Mouse (Mus musculus): ENCODE results near the gene Khdc4. TPM values are rescaled to one million over a fixed set of nuclear protein-coding genes. Genes with fewer than 3 reads are reported as not detected.
"Not testable (repeated sequence)": the region's sequence is repeated elsewhere in the genome, so short reads cannot be mapped to it uniquely, and the experiment has no call there.

The Khdc4 gene
- polyA plus RNA-seq, 1 experiment: 82.0 TPM

- no peak for DNase-seq (ENCODE audit: extremely low spot score in 1 of 2, low spot score in 1 of 2)
These were observed 31.0 kb upstream of the Khdc4 start for GRCm38 (mm10) chr3:88654621-88655020.

- no peak for DNase-seq (ENCODE audit: extremely low spot score in 1 of 2, low spot score in 1 of 2)
These were observed 30.0 kb upstream of the Khdc4 start for GRCm38 (mm10) chr3:88655619-88656018.

DNA sequence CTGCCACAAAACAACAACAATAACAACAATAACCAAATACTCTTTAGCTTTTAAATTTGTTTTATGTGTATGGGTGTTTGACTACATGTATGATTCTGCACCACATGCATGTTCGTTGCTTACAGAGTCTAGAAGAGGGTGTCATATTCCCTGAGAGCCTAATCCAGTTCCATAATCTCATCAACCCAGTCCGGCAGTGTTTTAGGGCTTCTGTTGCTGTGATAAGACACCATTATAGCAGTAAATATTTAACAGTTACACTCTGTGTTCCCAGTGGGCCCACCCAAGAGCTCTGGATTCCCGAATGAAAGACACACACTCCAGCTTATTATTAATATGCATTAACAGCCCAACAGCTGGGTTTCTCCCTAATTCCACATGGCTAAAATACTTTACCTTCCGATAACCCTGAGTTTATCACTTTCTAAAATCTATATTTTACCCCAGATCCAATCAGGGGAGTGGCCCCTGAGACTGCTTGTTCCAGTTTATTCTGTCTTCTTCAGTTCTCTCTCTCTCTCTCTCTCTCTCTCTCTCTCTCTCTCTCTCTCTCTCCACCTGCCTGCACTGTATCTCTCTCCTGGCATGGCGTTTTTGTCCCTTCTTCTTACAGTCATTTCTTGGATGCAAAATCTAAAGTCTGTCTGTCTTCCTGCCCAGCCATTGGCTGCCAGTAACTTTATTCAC, 27.0 kb upstream of the Khdc4 start:
- no peak for DNase-seq (ENCODE audit: extremely low spot score in 1 of 2, low spot score in 1 of 2)

DNA sequence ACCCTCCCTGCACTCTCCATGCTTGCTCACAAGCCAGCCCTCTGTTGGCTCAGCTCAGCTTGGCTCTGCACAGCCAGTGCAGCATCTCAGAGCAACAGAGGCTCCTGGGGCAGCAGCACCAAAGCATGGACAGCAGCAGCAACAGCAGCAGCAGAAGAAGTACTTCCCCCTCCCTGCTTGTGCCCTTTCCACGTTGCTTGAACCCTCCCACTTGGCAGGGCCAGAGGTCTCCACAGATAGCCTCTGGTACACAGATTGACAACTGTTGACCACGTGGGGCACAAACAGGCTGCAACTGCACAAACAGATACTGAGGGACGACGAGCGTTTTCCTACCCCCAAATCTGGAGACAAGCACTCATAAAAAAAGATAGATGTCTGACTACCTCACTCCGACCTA, 25.8 kb upstream of the Khdc4 start:
- DNase-seq (ENCODE audit: extremely low spot score in 1 of 2, low spot score in 1 of 2): no peak

DNA sequence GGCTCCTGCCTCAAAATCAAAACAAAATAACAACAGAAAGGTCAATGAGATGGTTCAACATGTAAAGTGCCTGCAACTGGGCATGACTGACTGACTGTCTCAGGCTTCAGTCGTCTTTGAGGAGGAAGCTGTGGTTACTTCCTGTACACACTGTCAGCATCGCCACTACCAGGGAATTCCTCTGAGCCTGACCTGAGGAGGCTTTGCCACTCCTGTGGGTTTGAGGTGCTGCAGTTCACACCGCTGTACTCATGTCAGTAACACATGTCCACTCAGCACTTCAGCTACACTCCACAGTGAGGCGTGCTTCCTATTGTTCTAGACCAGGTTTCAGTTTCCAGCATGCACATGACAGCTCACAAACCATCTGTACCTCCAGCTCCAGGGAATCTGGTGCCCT, 21.5 kb upstream of the Khdc4 start:
- no peak for DNase-seq (ENCODE audit: extremely low spot score in 1 of 2, low spot score in 1 of 2)

DNA sequence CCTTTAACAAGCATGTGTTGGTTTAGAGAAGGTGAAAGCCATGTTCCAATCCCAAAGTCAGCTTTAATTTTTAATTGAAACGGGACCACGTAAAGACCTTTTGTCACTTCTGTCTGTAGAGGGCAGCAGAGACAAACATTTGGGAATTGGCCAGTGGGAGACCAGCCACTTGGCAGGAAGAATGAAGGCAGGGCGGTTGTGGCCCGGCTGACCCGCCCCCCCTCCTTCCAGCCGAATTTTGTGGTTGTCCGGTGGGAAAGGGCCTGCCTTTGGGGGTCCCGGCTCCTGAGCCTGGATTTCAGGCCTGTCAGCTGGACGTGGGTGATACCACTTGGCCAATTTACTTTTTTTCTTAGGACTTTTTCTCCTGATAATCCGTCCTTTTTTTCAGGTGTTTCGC, 8.2 kb upstream of the Khdc4 start:
- DNase-seq (ENCODE audit: extremely low spot score in 1 of 2, low spot score in 1 of 2): peak in 1 of 2 experiments; percentile 85

GRCm38 (mm10) chr3:88683814-88684213, 1.8 kb upstream of the Khdc4 start:
- no peak for DNase-seq (ENCODE audit: extremely low spot score in 1 of 2, low spot score in 1 of 2)

DNA sequence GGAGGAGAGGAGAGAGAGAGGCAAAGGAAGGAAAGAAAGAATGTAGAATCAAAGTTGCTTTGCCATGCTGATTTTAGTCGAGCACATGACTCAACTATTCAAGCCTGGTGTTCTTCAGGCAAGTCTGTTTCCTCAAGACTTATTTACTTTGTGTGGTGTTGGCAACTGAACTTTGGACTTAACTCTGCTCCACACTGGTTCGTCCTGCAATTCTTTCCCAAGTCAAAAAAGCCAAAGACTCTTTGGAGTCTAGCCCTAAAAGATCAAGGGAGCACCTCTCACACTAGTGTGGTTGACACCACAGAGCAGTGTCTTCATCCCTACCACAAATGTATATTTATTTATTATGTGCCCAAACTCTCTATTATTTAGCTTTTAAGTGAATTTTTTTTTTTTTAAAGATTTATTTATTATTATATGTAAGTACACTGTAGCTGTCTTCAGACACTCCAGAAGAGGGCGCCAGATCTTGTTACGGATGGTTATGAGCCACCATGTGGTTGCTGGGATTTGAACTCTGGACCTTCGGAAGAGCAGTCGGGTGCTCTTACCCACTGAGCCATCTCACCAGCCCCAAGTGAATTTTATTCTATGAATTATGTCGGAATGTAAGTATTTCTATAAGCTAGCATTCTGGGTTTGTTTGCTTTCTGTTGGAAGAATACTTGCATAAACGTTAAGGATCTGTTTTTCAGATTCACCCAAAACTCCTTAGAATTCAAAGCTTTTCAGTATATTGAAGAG, 1.2 kb upstream of the Khdc4 start:
- no peak for DNase-seq (ENCODE audit: extremely low spot score in 1 of 2, low spot score in 1 of 2)

DNA sequence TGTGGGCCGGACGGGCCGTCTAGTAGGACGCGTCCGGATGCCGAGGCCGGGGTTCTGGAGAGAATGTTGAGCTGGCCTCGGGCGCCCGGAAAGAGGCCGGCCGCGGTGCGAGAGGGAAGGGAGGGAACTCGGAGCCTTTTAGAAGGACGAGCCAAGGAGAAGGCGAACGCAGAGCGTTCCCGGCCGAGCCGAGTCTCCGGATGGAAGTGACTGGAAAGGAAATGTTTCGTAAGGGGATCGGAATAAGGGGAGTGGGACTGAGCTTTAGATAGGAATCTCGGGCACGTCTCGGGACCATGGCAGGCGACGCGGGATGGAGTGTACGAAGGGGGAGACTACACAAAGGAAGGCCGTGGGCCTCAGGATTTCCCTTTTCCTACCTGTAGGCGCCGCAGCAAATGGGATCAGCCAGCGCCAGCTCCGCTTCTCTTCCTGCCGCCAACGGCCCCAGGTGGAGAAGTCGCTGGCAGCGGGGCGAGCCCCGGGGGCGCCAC, 402 bp downstream of the Khdc4 start:
- DNase-seq (ENCODE audit: extremely low spot score in 1 of 2, low spot score in 1 of 2): peak; percentile 11 to 60

DNA sequence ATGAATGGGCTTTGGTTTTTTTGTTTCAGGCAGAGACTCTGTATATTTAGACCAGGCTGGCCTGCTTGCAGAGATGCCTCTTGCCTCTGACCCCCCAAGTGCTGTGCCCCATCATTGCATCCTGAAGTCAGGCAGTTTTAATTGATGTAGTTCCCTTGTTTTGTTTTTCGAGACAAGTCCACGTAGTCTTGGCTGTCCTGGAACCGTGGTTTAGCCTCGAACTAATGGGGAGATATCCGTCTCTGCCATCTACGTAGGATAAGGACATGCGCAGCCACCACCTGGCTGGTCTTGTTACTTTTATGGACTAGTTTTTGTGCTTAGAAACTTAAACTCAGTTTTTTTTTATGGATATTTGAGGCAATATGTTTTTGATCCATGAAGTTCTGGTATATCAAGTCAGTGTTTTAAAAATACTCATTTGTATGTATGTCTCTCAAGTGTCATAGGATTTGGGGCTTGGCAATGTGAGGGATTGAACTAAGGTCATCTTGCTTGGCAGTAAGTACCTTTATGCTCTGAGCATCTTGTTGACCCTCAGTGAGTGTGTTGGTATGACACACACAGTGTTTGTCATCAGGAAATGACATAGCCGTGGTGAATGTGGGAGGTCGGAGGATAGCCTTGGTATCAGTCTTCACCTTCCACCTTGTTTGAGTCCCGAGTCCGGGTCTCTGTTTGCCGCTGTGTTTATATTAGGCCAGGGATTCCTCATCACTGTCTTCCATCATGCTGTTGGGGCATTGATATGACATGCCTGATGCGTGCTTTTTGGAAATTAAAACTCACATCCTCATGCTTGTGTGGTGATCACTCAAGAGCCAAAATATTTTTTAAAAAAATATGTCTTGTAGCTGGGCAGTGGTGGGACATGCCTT, 1.4 kb downstream of the Khdc4 start:
- DNase-seq (ENCODE audit: extremely low spot score in 1 of 2, low spot score in 1 of 2): no peak

DNA sequence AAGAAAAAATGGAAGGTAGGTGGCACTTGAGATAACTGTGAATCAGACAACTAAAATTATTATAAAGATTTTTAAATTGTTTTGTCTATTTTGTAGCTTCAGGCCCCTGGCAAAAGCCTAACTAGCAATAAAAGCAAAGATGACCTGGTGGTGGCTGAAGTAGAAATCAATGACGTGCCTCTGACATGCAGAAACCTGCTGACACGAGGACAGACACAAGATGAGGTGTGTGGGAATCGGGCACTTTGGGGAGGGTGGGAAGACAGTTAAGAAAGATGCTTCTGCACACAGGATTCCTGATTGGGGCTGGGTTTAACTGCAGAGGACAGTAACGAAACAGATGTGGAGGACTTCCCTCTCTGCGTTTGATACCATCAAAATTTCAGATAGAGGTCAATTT, 3.5 kb downstream of the Khdc4 start:
- DNase-seq (ENCODE audit: extremely low spot score in 1 of 2, low spot score in 1 of 2): no peak

- DNase-seq (ENCODE audit: extremely low spot score in 1 of 2, low spot score in 1 of 2): no peak
These were observed 9.9 kb downstream of the Khdc4 start for GRCm38 (mm10) chr3:88695545-88695944.

- no peak for DNase-seq (ENCODE audit: extremely low spot score in 1 of 2, low spot score in 1 of 2)
These were observed 12.4 kb downstream of the Khdc4 start for GRCm38 (mm10) chr3:88698051-88698450.

DNA sequence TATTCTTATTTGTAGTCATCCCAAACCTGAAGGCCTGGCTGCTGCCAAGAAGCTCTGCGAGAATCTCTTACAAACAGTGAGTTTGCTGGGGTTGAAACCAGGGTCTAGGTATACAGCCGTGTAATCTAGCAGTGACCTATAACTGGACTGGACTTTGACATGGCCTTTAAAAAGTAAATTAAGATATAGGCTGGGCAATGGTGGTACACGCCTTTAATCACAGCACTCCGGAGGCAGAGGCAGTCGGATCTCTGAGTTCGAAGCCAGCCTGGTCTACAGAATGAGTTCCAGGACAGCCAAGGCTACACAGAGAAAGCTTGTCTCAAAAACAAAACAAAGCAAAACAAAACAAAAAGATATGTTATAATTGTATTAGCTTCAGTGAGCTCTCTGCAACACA, 13.2 kb downstream of the Khdc4 start:
- no peak for DNase-seq (ENCODE audit: extremely low spot score in 1 of 2, low spot score in 1 of 2)

- DNase-seq (ENCODE audit: extremely low spot score in 1 of 2, low spot score in 1 of 2): no peak
These were observed 14.6 kb downstream of the Khdc4 start for GRCm38 (mm10) chr3:88700247-88700646.

DNA sequence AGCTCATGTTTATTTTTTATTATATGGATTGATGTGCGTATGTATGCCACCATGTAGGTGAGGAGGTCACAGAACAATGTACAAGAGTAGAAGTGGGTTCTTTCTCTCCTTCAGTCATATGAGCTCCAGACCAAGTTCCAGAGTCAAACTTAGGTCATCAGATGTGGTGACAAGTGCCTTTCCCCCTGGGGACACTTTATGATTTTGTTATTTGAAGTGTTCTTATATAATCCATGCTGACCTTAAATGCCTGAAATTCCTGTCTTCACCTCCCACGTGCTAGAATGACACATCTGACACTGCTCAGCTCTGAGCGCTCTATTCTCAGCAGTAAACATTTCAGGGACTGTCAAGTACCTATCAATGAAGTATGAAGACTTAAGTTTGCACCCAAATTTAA, 15.6 kb downstream of the Khdc4 start:
- DNase-seq (ENCODE audit: extremely low spot score in 1 of 2, low spot score in 1 of 2): no peak

DNA sequence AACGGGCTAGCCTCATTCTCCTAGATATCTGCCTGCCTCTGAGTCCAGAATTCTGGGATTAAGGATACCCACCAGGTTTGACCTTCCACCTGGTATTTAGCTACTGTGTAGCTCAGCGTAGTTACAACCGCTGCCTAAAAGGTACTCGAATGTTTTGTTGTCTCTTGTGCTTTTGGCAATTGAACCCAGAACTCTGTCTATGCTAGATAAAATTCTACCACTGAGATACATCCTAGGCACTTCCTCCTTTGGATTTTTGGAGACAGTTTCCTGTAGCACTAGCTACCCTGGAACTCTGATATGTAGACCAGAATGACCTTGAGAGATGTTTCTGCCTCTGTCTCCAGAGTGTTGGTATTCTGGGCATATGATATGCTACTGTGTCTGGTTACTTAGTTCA, 28.1 kb downstream of the Khdc4 start:
- no peak for DNase-seq (ENCODE audit: extremely low spot score in 1 of 2, low spot score in 1 of 2)

DNA sequence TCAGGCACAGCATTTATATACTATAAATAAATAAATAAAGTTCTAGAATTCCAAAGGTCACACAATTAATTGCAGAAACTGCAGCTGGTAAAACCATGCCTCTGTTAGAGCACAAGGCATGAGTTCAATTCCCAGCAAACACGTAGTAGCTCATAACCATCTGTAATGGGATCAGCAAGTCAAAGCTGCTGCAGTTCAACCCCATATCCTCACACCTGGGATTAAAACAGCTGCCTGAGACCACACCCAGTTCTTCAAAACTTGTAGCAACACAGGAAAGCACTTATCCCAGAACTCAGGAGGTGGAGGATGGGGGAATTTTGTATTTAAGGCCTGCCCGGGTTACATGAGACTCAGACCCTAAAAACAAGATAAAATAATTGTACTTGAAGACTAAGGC, 29.1 kb downstream of the Khdc4 start:
- DNase-seq (ENCODE audit: extremely low spot score in 1 of 2, low spot score in 1 of 2): no peak

DNA sequence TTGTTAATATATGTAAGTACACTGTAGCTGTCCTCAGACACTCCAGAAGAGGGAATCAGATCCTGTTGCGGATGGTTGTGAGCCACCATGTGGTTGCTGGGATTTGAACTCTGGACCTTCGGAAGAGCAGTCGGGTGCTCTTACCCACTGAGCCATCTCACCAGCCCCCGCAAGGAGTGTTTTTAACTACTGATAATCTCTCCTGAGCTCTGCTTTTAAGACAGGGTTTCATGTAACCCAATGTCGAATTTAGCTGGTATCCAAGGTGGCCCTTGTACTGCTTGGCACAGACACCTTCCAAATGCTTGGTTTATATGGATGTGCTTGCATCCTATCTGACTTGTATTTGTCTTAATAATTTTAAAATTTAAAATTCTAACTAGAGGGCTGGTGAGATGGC, 30.1 kb downstream of the Khdc4 start:
- DNase-seq (ENCODE audit: extremely low spot score in 1 of 2, low spot score in 1 of 2): not testable (repeated sequence)

GRCm38 (mm10) chr3:88716399-88717197, 31.0 kb downstream of the Khdc4 start, which contains the start of gene Rit1:
TSS of gene Rit1 (plus strand) at chr3:88716838.
- DNase-seq (ENCODE audit: extremely low spot score in 1 of 2, low spot score in 1 of 2): peak; percentile 34 to 79

Measured in frontal cortex, adult 2 months (tissue).